Mouse (Mus musculus): ENCODE results near the gene Lpxn.

Gene Lpxn

GRCm38 (mm10) chr19:12804237-12804636 is 8.2 kb downstream of the Lpxn start:
- DNase-seq (ENCODE audit: low read depth, low spot score), result no peak

- no peak for DNase-seq (ENCODE audit: low read depth, low spot score)
Observed at GRCm38 (mm10) chr19:12805730-12806129, 9.7 kb downstream of the Lpxn start.

DNA sequence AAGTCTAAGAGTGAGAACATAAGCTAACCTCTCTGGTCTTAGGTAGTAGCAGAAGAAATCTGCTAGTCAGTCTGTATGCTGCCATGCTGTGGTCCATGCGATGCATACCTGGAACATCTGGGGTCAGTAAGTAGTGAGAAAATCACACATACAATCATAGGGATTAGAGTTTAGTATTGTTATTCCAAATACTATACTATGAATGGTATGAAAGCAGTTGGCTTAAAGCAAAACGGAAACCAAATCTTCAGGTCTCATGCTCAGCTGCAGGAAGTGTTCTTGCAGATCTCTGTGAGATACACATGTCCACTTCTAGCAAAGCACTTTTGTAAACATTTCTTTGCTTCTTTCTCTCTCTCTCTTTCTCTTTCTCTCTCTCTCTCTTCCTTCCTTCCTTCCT is 10.2 kb downstream of the Lpxn start:
- DNase-seq (ENCODE audit: low read depth, low spot score), result no peak

- no peak for DNase-seq (ENCODE audit: low read depth, low spot score)
Observed at GRCm38 (mm10) chr19:12812644-12813364, 16.8 kb downstream of the Lpxn start.

- DNase-seq (ENCODE audit: low read depth, low spot score), result no peak
Observed at GRCm38 (mm10) chr19:12813883-12814282, 17.9 kb downstream of the Lpxn start.

- DNase-seq (ENCODE audit: low read depth, low spot score), result no peak
Observed at GRCm38 (mm10) chr19:12818507-12818906, 22.5 kb downstream of the Lpxn start.

DNA sequence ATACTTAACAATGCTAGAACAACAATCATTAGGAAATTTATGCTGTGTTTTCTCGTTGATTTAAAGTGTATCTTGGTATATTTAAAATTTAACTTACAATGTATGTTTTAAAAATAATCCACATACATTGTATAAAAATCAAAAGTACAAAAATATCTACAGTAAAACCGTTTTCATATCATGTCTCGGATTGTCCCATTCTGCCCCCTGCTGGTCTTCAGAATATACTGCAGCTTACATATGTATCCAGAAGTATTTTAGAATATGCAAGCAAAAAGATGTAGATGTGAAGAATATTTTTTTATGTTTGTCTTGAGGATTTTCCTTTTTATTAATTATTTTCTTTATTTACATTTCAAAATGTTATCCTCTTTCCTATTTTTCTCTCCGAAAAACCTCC is 24.4 kb downstream of the Lpxn start:
- peak; percentile 8 for DNase-seq (ENCODE audit: low read depth, low spot score)

DNA sequence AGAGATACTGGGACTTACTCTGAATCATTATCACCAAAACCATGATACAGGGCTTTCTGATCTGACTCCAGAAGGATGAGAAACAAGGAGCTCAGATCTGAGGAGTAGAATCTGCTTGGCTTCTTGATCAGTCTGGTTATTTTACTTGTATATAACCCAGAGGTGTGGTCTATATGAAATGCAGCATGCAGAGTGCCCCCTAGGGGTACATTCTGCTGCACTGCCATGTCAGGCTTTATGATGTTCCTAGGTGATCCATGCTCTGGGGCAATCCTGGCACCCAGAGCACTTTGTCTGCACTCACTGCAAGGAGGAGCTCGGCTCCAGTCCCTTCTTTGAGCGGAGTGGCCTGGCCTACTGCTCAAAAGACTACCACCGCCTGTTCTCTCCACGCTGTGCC is 28.6 kb downstream of the Lpxn start:
- no peak for DNase-seq (ENCODE audit: low read depth, low spot score)

DNA sequence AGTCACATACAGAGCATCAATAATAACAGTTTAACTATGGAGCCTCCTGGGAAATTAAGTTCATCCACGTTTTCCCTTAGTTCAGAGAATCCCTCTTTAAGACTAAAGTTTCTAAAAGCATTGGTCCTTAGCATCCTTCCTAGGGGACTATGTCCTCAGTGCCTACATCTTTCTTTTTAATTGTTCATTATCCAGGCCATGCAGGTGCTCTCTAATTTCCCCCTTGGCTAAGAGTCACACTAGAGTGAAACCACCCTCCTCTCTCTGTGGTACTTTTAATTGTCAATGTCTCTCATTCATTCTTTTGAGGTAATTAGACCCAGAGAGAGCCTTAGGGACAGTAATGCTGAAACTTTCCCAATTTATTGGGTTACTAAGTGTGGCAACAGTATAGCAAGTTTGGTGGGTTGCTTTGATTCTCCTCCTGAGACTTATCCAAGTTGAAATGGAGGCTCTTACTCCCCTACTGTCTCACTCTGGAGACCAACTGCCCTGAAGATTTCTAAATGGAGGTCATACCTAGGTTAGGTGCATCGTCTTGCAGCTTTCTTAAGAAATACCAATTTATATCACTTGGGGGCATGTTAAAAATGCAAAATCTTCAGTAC is 34.9 kb downstream of the Lpxn start:
- DNase-seq (ENCODE audit: low read depth, low spot score), result no peak

DNA sequence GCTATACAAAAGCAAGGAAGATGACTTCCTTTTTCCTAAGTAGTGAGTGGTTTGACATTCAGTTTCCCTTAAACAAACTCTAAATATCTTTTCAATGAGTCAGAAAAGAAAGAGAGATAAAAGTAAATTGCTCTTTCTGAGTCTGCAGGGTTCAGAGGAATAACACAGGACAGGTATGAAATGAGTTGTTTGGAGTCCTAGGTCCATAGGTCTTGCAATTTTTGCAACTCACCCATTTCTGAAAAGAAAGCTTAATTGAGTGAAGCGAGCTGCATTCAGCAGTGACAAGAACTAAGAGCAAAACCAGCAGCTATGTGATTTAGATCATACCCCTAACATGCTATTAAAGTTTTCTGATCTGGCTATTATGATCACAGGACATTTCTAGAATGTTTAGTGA is 35.6 kb downstream of the Lpxn start:
- no peak for DNase-seq (ENCODE audit: low read depth, low spot score)

- no peak for DNase-seq (ENCODE audit: low read depth, low spot score)
Observed at GRCm38 (mm10) chr19:12833625-12834024, 37.6 kb downstream of the Lpxn start.

- no peak for DNase-seq (ENCODE audit: low read depth, low spot score)
Observed at GRCm38 (mm10) chr19:12838507-12838906, 42.5 kb downstream of the Lpxn start.

DNA sequence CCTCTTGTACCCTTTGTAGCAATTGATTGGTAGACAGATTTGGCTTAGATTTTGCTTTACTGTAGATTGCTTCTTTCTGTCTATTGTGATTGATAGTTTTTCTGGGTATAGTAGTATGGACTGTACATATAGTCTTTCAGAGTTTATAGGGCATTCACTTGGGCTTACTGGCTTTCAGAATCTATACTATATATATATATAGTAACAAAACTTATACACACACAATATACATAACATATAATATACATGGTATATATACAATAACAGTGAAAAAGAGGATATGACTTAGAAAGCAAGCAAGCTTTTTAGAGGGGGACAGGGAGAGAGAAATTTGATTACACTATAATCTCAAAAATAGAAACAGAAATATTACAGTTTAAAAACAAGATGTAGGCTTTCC is 50.4 kb downstream of the Lpxn start, which contains the start of gene Gm5244:
Gm5244 (plus strand) TSS at position 301 of the 400 bp plus-strand sequence.
- DNase-seq (ENCODE audit: low read depth, low spot score), result no peak

- DNase-seq (ENCODE audit: low read depth, low spot score), result no peak
Observed at GRCm38 (mm10) chr19:12856983-12857382, 61.0 kb downstream of the Lpxn start, which contains the start of gene Olfr1444. TSS of gene Olfr1444 (plus strand) at chr19:12857283.
